Mouse (Mus musculus) lung, postnatal 0 days (tissue): ENCODE measurements around the gene Itpkc.

Experiments
- CTCF ChIP-seq: IDR thresholded peaks from 2 replicates; pipeline ENCODE4 v1.5.1; 2016; ENCODE audit warnings: antibody characterized with exemption, mild to moderate bottlenecking
- EP300 ChIP-seq: IDR thresholded peaks from 2 replicates; pipeline ENCODE4 v1.6.1; 2016; ENCODE audit warnings: antibody characterized with exemption, mild to moderate bottlenecking, control low read depth

GRCm38 (mm10) chr7:27258205-27258899, 29.9 kb upstream of the Itpkc start, which contains the start of gene Numbl:
- TF ChIP-seq CTCF (0 out of 2 replicates have a peak, but pooled peaks have one; percentile 2), EP300 (0 out of 2 replicates have a peak, but pooled peaks have one; percentile 41)
